Mouse (Mus musculus) adipocyte (in vitro differentiated cells): ENCODE measurements at regions not wholly inside any gene's neighbourhood (a gene's known extent, or its start where the extent isn't known, plus 50 kb on each side); places are given as distances from the start of the nearest gene placed in this dataset.
"Not testable (repeated sequence)": the region's sequence is repeated elsewhere in the genome, so short reads cannot be mapped to it uniquely, and the experiment has no call there.

Source experiments
- DNase-seq: peaks from one replicate; pipeline ENCODE4 v3.0.0-alpha.2; 2016; ENCODE audit warnings: low spot score

DNA sequence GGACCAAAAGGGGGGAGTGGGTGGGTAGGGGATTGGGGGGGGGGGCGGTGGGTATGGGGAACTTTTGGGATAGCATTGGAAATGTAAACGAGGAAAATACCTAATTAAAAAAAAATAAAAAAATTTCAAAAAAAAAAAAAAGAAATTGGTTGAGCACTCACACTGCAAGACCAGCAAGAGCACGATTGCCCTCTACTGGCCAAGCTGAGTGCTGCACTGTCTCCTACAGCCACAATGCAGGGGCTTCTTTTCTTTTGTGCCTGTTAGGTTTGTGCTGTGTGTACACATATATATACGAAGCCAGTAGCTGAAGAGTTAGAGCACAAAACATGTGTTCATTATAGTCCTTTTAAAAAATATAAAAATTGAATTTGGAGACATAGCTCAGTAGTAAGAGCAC, 55.6 kb downstream of the Mup20 start:
- DNase-seq = peak; percentile 5

DNA sequence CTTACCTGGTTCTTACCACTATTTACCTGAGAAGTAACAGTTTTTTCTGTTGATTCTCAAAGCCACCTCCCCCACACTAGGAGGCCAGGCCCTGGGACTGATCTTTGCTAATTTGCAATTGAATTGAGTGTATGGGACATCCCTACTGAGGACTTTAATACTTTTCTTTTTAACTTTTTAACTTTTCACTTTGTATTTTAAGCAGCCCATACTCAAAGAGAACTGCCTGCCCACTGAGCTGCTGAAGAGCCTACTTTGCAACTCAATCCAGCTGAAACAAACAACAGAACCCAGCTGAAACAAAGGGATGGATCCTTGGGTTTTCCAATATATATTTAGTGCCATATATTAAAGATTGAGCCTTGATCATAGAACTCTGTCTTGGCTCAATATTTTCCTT, 64.0 kb downstream of the Mup20 start:
- DNase-seq = not testable (repeated sequence)

DNA sequence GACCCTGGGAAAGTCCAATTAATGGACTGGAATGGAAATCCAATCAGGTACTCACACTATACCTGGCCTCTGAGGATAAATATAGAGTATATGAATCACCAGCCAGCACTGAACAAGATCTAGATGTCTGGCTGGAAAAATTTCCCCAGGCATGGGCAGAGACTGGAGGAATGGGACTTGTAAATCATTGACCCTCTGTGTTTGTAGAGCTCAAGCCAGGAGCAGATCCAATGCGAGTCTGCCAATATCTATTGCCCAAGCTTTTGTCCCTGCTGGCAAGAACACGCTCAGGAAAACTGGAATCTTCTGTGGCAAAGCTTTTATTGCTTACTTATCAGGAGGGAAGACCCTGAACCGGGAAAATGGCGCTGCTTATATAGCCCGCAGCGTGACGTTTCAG, 77.8 kb downstream of the Mup20 start:
- DNase-seq = no peak

DNA sequence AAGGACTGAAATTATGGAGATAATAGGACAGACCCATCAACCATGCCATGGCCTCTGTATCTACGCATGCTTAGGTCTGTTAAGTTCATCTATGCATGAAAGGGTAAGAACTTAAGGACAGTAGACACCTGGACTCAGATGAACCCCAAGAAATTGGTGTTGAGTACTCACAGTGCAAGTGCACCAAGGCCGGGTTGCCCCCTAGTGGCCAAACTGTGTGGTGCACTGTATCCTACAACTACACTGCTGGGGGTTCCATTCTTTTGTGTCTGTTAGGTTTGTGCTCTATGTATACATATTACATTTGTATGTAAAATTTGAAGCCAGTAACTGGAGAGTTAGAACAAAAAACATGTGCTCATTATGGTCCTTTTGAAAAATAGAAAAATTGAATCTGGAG, 80.7 kb downstream of the Mup20 start:
- no peak for DNase-seq

DNA sequence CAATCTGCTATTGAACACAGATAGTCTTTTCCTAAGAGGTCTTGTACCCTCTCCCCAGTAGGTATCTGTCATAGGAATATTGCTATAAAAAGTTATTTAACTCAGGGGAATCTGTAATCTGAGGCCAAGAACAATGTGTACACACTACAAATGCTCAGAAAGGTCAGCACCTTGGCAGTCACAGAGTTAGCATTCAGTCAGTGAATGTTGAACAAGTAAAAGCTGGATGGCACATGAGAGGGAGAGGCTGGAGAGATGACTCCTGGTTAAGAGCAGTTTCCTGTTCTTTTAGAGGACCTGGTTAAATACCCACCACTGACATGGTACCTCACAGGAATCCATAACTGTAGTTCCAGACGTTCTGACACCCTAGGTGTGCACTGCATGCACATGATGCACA, 84.3 kb downstream of the Mup20 start:
- DNase-seq = no peak

DNA sequence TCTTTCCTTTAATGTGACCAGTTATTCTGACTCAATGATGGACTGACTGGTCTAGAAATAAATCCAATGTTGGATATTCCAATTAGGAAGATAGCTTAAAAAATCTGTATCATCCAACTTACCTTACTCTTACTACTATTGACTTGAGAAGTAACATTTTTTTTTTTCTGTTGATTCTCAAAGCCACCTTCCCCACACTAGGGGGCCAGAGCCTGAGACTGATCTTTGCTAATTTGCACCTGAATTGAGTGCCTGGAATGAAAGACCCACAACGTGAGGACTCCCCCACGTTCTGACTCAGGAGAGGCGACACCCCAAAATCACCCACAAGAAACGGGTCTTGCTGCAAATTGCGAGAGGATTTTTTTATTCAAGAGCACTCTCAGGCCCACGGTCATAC, 86.3 kb downstream of the Mup20 start:
- not testable (repeated sequence) for DNase-seq

DNA sequence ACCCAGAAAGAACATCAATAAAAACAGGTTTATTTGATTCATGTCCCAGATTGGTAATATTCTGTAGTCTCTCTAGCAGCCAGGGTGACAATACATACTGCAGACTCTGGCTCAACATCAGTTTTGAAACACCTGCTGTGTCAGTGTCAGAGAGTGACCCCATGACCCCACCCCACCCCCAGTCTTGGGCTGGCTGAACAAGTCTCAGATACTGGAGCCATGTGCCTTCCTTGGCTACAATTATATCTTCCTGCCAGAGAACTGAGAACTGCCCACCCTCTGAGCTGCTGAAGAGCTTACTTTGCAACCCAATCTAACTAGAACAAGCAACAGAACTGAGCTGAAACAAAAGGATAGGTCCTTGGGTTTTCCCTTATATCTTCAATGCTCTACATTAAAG, 91.6 kb downstream of the Mup20 start:
- DNase-seq = no peak
